ENCODE assay signal across 22 mouse cellular contexts in the genomic region with DNA sequence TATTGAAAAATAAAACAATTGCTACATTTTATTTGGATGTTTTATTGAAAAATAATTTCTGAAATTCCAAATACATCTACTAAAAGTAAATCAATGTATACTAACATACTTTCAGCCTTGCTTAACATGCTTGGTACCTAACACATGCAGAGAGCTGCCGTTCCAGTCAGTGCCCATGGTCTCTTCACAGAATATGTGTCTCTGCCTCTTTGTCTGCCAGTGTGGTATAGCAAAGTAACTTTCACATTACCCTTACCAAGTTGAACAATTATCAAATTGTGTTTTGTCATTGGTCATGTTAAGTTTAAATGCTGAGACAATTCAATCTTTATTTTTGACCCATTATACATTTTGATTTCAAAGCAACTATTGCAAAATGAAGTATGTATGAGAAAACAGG.
A peak's percentile ranks its signal among the peaks of the same experiment; 100 is the strongest.
DNase-seq lines count a peak whose midpoint lies in the region; ATAC-seq and TF ChIP-seq lines count a peak whose summit lies in the region.
"Had no signal": no experiment of that assay in that cellular context is flagged by ENCODE, and none has a peak within 500 bp of the region (broad histone marks: within the 10 kb centered on the region; RNA-seq: fewer than 3 reads in every experiment).

No protein-coding gene starts in this region.

- H3K27ac ChIP-seq in forebrain, embryonic 11.5 days (ENCODE audit: low read depth, low read length), result no peak overlapping the region
- H3K27ac ChIP-seq in forebrain, embryonic 15.5 days (replicated peaks), result no peak overlapping the region
- H3K27ac ChIP-seq in hindbrain, embryonic 10.5 days, result peak overlapping the region; percentile 62; the same call in 1 of the 2 replicates
- peak overlapping the region; percentile 55; the same call in 1 of the 2 replicates for H3K27ac ChIP-seq in hindbrain, postnatal 0 days
- H3K27ac ChIP-seq in midbrain, postnatal 0 days (ENCODE audit: low read depth, low read length), result peak overlapping the region; percentile 65; the same call in 1 of the 2 replicates
- H3K27ac ChIP-seq: embryonic facial prominence, embryonic 13.5 days; heart, adult 2 months; limb, embryonic 13.5 days; liver, embryonic 13.5 days; lung, embryonic 15.5 days; macrophage had no signal

- H3K27me3 ChIP-seq in forebrain, embryonic 11.5 days (ENCODE audit: control insufficient read depth, insufficient read depth, low read length), result no peaks in the 10 kb centered on the region
- no peaks in the 10 kb centered on the region for H3K27me3 ChIP-seq in forebrain, embryonic 15.5 days
- H3K27me3 ChIP-seq in hindbrain, embryonic 10.5 days (ENCODE audit: insufficient read depth, poor library complexity, severe bottlenecking), result no peaks in the 10 kb centered on the region
- H3K27me3 ChIP-seq in hindbrain, postnatal 0 days (ENCODE audit: insufficient read depth, low read length), result no peaks in the 10 kb centered on the region
- no peaks in the 10 kb centered on the region for H3K27me3 ChIP-seq in midbrain, postnatal 0 days (ENCODE audit: insufficient read depth, low read length)
- H3K27me3 ChIP-seq: CH12.LX; embryonic facial prominence, embryonic 13.5 days; limb, embryonic 13.5 days; liver, embryonic 13.5 days; lung, embryonic 15.5 days had no signal

- no peaks in the 10 kb centered on the region for H3K9me3 ChIP-seq in forebrain, embryonic 11.5 days (ENCODE audit: control insufficient read depth, low read length)
- no peaks in the 10 kb centered on the region for H3K9me3 ChIP-seq in forebrain, embryonic 15.5 days
- H3K9me3 ChIP-seq in hindbrain, embryonic 10.5 days, result no peaks in the 10 kb centered on the region
- H3K9me3 ChIP-seq in hindbrain, postnatal 0 days (ENCODE audit: low read length), result no peaks in the 10 kb centered on the region
- H3K9me3 ChIP-seq in midbrain, postnatal 0 days (ENCODE audit: low read length), result no peaks in the 10 kb centered on the region
- H3K9me3 ChIP-seq: embryonic facial prominence, embryonic 13.5 days; limb, embryonic 13.5 days; liver, embryonic 13.5 days; lung, embryonic 15.5 days had no signal

- no peak for DNase-seq in forebrain, embryonic 11.5 days (ENCODE audit: low spot score)
- DNase-seq in hindbrain, embryonic 10.5 days (ENCODE audit: low spot score), result no peak
- no peak for DNase-seq in hindbrain, postnatal 0 days (ENCODE audit: low spot score)
- DNase-seq in midbrain, postnatal 0 days (ENCODE audit: low spot score), result no peak
- no peak for DNase-seq in urinary bladder, adult 18-20 months (ENCODE audit: low spot score in 2 of 2)
- no peak for DNase-seq in kidney, postnatal 4 days
- DNase-seq: adrenal gland, postnatal 36 days; cerebellum, adult 8-10 months; gastrocnemius, postnatal 14 days; heart, adult 2 months; heart, postnatal 36 days; kidney, postnatal 36 days; liver, embryonic 13.5 days; right cerebral cortex, adult 18-20 months; thymus, postnatal 25 days had no signal

- no peak overlapping the region for H3K9ac ChIP-seq in forebrain, embryonic 11.5 days (ENCODE audit: low read length)
- no peak overlapping the region for H3K9ac ChIP-seq in forebrain, embryonic 15.5 days (replicated peaks)
- no peak overlapping the region for H3K9ac ChIP-seq in hindbrain, postnatal 0 days (replicated peaks; ENCODE audit: low read length)
- H3K9ac ChIP-seq in midbrain, postnatal 0 days (replicated peaks; ENCODE audit: low read length, poor library complexity, severe bottlenecking), result no peak overlapping the region
- H3K9ac ChIP-seq: embryonic facial prominence, embryonic 13.5 days; limb, embryonic 13.5 days; liver, embryonic 13.5 days; lung, embryonic 15.5 days had no signal

- H3K4me3 ChIP-seq in forebrain, embryonic 11.5 days (ENCODE audit: low read depth, low read length), result no peak overlapping the region
- H3K4me3 ChIP-seq in forebrain, embryonic 15.5 days, result no peak overlapping the region
- no peak overlapping the region for H3K4me3 ChIP-seq in hindbrain, embryonic 10.5 days
- H3K4me3 ChIP-seq in hindbrain, postnatal 0 days (ENCODE audit: low read length), result no peak overlapping the region
- no peak overlapping the region for H3K4me3 ChIP-seq in midbrain, postnatal 0 days (ENCODE audit: low read depth, low read length)
- H3K4me3 ChIP-seq: embryonic facial prominence, embryonic 13.5 days; heart, adult 2 months; limb, embryonic 13.5 days; liver, embryonic 13.5 days; lung, embryonic 15.5 days had no signal

- H3K4me1 ChIP-seq in forebrain, embryonic 11.5 days (replicated peaks; ENCODE audit: control insufficient read depth, insufficient read depth, low read length), result no peaks in the 10 kb centered on the region
- H3K4me1 ChIP-seq in forebrain, embryonic 15.5 days, result peaks cover 11% of the 10 kb centered on the region
- H3K4me1 ChIP-seq in hindbrain, embryonic 10.5 days (replicated peaks), result peaks cover 21% of the 10 kb centered on the region
- no peaks in the 10 kb centered on the region for H3K4me1 ChIP-seq in hindbrain, postnatal 0 days (ENCODE audit: insufficient read depth, low read length)
- H3K4me1 ChIP-seq in midbrain, postnatal 0 days (ENCODE audit: insufficient read depth, low read length), result no peaks in the 10 kb centered on the region
- H3K4me1 ChIP-seq: embryonic facial prominence, embryonic 13.5 days; limb, embryonic 13.5 days; liver, embryonic 13.5 days; lung, embryonic 15.5 days had no signal

- no peaks in the 10 kb centered on the region for H3K36me3 ChIP-seq in forebrain, embryonic 11.5 days (ENCODE audit: control insufficient read depth, insufficient read depth, low read length)
- H3K36me3 ChIP-seq in forebrain, embryonic 15.5 days, result no peaks in the 10 kb centered on the region
- H3K36me3 ChIP-seq in hindbrain, embryonic 10.5 days, result no peaks in the 10 kb centered on the region
- no peaks in the 10 kb centered on the region for H3K36me3 ChIP-seq in hindbrain, postnatal 0 days (ENCODE audit: insufficient read depth, low read length)
- H3K36me3 ChIP-seq in midbrain, postnatal 0 days (ENCODE audit: insufficient read depth, low read length), result no peaks in the 10 kb centered on the region
- H3K36me3 ChIP-seq: embryonic facial prominence, embryonic 13.5 days; limb, embryonic 13.5 days; liver, embryonic 13.5 days; lung, embryonic 15.5 days had no signal

- H3K4me2 ChIP-seq in forebrain, embryonic 11.5 days (ENCODE audit: low read depth, low read length, severe bottlenecking), result no peak overlapping the region
- H3K4me2 ChIP-seq in forebrain, embryonic 15.5 days (replicated peaks), result no peak overlapping the region
- no peak overlapping the region for H3K4me2 ChIP-seq in hindbrain, postnatal 0 days (ENCODE audit: low read depth, low read length)
- no peak overlapping the region for H3K4me2 ChIP-seq in midbrain, postnatal 0 days (ENCODE audit: low read depth, low read length, poor library complexity, severe bottlenecking)
- H3K4me2 ChIP-seq: embryonic facial prominence, embryonic 13.5 days; limb, embryonic 13.5 days; liver, embryonic 13.5 days; lung, embryonic 15.5 days had no signal

- no peak for TF ChIP-seq CTCF in hindbrain, postnatal 0 days (IDR thresholded peaks at IDR 0.05; ENCODE audit: low read depth)
- no peak for TF ChIP-seq CTCF in midbrain, postnatal 0 days (IDR thresholded peaks at IDR 0.05)

- WGBS in forebrain, embryonic 11.5 days, result 50% methylated on average over 1 of the region's 1 CpGs
- whole genome bisulfite sequencing in forebrain, embryonic 15.5 days, result 18% methylated on average over 1 of the region's 1 CpGs
- 35% methylated on average over 1 of the region's 1 CpGs for WGBS in hindbrain, embryonic 10.5 days
- 15% methylated on average over 1 of the region's 1 CpGs for WGBS in hindbrain, postnatal 0 days
- 6% methylated on average over 1 of the region's 1 CpGs for WGBS in midbrain, postnatal 0 days

- ATAC-seq in forebrain, embryonic 11.5 days (replicated peaks; ENCODE audit: low FRiP score), result peak; percentile 49; the same call in 1 of the 2 replicates
- no peak for ATAC-seq in forebrain, embryonic 15.5 days (replicated peaks)
- no peak for ATAC-seq in hindbrain, postnatal 0 days
- ATAC-seq in midbrain, postnatal 0 days (ENCODE audit: low FRiP score), result no peak
- ATAC-seq: intestine, embryonic 16.5 days had no signal

Comparison
In these comparisons a context has a peak if more than half of its experiments do, and no peak if none do; other contexts are left out.
1. H3K27ac ChIP-seq: peak in hindbrain, embryonic 10.5 days (single experiment), hindbrain, postnatal 0 days (single experiment) and midbrain, postnatal 0 days (single experiment); none in forebrain, embryonic 11.5 days (single experiment) and forebrain, embryonic 15.5 days (single experiment).